Mouse (Mus musculus): ENCODE measurements around the gene Ptprc. TPM values are rescaled to one million over a fixed set of nuclear protein-coding genes. Genes with fewer than 3 reads are reported as not detected.

Ptprc gene
- polyA plus RNA-seq, 1 experiment, result 1.1 TPM

DNA sequence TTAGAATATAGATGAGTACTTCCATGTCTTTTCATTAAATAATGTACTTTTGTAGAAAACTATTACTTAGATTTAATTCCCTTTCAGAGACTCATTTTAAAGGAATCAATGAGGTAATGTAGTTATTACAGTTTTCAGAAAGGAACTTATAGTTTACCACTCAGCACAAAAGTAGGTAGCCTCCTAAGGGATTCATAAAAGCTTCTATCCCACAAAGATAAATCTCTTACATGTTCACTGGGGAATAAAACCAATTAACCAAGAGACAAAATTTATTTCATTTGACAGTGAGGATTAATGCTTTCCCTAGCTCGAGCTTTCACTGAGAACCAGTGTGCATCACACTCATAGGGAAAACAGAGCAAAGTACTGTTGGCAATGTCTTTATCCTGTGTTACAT is 82.3 kb downstream of the Ptprc start:
- Histone ChIP-seq H3K4me3 (replicated peaks; ENCODE audit: insufficient read depth, low read depth, low read length) (no peak overlapping the region), H3K27ac (ENCODE audit: insufficient read depth, low read length) (no peak overlapping the region), H3K27me3 (ENCODE audit: control insufficient read depth, insufficient read depth, low read length) (no peaks in the 10 kb centered on the region), H3K4me1 (ENCODE audit: control insufficient read depth, insufficient read depth, low read length) (no peaks in the 10 kb centered on the region)
- 63% methylated on average over 1 of the region's 1 CpGs for WGBS
- no peak for DNase-seq
- no peak for TF ChIP-seq POLR2A (IDR thresholded peaks at IDR 0.05; ENCODE audit: borderline replicate concordance, insufficient read depth, low read length)
- no peak for TF ChIP-seq CTCF (IDR thresholded peaks at IDR 0.05; ENCODE audit: borderline replicate concordance, insufficient read depth, low read depth, low read length)

DNA sequence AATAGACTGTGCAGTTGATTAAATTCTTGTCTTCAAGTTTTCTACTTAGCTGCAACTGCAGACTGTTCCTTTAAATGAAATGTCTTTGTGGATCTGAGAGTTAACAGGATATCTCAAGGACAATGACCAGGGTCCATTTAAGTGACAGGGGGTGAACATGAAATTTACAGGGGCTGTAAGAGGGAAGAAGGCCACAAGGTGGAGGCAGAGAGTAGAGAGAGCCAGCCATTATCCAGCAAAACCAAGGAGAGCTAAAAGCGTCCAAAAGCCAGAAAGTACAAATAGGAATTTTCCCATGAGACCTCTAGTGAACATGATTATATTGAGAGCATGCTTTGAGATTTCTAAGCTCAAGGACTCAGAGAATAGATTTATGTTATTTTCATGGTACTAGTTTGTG is 89.7 kb downstream of the Ptprc start:
- no peaks in the 10 kb centered on the region for H3K27me3 ChIP-seq (ENCODE audit: control insufficient read depth, insufficient read depth, low read length)
- no peak overlapping the region for H3K27ac ChIP-seq (ENCODE audit: insufficient read depth, low read length)
- no peaks in the 10 kb centered on the region for H3K4me1 ChIP-seq (ENCODE audit: control insufficient read depth, insufficient read depth, low read length)
- DNase-seq, result no peak
- 25% methylated on average over 1 of the region's 1 CpGs for WGBS
- TF ChIP-seq POLR2A (IDR thresholded peaks at IDR 0.05; ENCODE audit: borderline replicate concordance, insufficient read depth, low read length), result no peak
- TF ChIP-seq CTCF (IDR thresholded peaks at IDR 0.05; ENCODE audit: borderline replicate concordance, insufficient read depth, low read depth, low read length), result peak; percentile 20; the same call in 1 of the 2 replicates
- H3K4me3 ChIP-seq (replicated peaks; ENCODE audit: insufficient read depth, low read depth, low read length), result no peak overlapping the region

DNA sequence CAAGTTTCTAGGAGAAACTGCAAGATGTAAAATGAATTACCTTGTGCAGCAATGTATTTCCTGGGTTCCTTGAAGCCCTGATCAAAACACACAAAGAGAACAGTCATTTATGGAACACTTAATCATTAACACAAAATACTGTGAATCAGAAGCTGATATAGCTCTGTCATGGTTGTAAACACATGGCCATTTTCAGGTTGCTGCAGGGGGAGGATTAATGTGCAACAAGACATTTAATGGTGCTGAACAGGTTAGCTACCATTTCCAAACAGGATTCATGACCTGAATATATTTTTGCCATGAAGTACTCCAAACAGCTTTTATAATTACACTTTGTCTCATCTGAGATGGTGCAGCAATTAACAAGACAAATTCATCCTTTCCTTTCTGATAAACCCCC is 91.8 kb downstream of the Ptprc start:
- H3K4me3 ChIP-seq (replicated peaks; ENCODE audit: insufficient read depth, low read depth, low read length), result no peak overlapping the region
- TF ChIP-seq CTCF (IDR thresholded peaks at IDR 0.05; ENCODE audit: borderline replicate concordance, insufficient read depth, low read depth, low read length) (no peak), POLR2A (IDR thresholded peaks at IDR 0.05; ENCODE audit: borderline replicate concordance, insufficient read depth, low read length) (no peak)
- no peaks in the 10 kb centered on the region for H3K27me3 ChIP-seq (ENCODE audit: control insufficient read depth, insufficient read depth, low read length)
- no peaks in the 10 kb centered on the region for H3K4me1 ChIP-seq (ENCODE audit: control insufficient read depth, insufficient read depth, low read length)
- no peak overlapping the region for H3K27ac ChIP-seq (ENCODE audit: insufficient read depth, low read length)
- no peak for DNase-seq

DNA sequence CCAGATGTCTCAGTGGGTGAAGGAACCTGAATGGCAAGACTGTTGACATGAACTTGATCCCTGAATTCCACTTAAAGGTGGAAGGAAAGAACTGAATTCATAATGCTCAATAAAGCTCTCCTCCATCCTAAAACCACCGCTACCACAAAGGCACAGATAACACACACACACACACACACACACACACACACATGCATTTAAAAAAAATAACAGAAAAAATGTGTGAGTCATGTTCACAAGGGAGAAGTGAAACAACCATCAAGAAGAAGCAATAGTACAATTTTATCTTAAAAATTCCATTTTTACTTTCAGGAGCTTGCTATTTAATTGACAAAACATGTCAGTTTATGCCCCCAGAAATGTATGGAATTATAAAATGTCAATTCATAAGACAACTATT is 95.2 kb downstream of the Ptprc start:
- 100% methylated on average over 1 of the region's 1 CpGs for WGBS
- H3K27ac ChIP-seq (ENCODE audit: insufficient read depth, low read length), result no peak overlapping the region
- no peaks in the 10 kb centered on the region for H3K27me3 ChIP-seq (ENCODE audit: control insufficient read depth, insufficient read depth, low read length)
- DNase-seq, result no peak
- no peaks in the 10 kb centered on the region for H3K4me1 ChIP-seq (ENCODE audit: control insufficient read depth, insufficient read depth, low read length)
- TF ChIP-seq POLR2A (IDR thresholded peaks at IDR 0.05; ENCODE audit: borderline replicate concordance, insufficient read depth, low read length) (no peak), CTCF (IDR thresholded peaks at IDR 0.05; ENCODE audit: borderline replicate concordance, insufficient read depth, low read depth, low read length) (no peak)
- no peak overlapping the region for H3K4me3 ChIP-seq (replicated peaks; ENCODE audit: insufficient read depth, low read depth, low read length)

DNA sequence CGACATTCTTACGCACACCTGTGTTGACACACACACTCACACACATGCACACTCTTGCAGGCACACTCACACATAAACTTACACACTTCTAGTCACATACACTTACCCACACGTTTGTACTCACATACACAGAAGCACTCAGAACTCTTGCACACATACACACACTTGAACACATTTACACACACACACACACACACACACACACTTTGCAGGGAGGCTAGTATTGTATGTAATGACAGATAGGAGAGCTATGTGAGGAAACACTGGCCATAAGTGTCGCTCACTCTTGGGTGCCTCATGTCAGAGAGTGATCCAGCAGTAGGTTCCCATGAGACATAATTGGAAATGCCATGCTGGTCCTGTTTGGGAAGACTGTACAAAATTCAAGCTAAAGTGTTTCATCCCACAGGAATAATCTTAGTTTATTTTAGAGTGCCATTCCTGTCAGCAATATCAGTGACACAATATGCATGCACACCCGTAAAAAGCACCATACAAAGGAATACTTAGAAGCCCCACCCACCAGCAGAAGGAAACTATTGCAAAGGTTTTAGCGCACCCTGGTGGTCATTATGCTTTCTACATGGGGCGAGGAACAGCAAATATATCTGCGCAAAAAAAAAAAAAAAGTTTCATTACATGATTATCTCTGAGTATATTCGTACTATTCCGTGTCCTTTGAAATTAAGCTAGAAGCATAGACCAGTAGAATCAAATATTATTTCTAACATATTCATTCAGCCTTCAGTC is 131.1 kb downstream of the Ptprc start:
- Histone ChIP-seq H3K4me3 (replicated peaks; ENCODE audit: insufficient read depth, low read depth, low read length) (no peak overlapping the region), H3K27ac (ENCODE audit: insufficient read depth, low read length) (no peak overlapping the region), H3K27me3 (ENCODE audit: control insufficient read depth, insufficient read depth, low read length) (no peaks in the 10 kb centered on the region), H3K4me1 (ENCODE audit: control insufficient read depth, insufficient read depth, low read length) (no peaks in the 10 kb centered on the region)
- WGBS, result 35% methylated on average over 10 of the region's 10 CpGs
- DNase-seq, result peak; percentile 73 to 75
- TF ChIP-seq POLR2A (IDR thresholded peaks at IDR 0.05; ENCODE audit: borderline replicate concordance, insufficient read depth, low read length) (no peak), CTCF (IDR thresholded peaks at IDR 0.05; ENCODE audit: borderline replicate concordance, insufficient read depth, low read depth, low read length) (peak; percentile 66; the same call in 1 of the 2 replicates)

DNA sequence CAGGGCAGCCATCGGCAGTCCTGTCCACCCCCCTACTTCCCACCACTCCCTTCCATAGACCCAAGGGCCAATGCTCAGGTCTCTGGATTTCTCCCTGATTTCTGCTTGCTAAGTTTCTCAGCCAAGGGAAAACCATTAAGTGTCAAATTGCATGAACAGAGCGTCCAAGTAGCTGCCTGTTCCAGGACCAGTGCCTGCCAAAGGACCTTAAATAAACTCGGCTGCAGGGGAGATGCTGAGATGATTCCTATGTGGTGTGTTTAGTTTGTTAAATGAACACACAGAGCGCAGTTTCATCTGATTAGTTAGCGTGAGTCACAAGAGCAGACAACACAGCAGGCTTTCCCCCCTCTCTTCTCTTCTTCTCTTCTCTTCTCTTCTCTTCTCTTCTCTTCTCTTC is 135.0 kb downstream of the Ptprc start:
- no peak for DNase-seq
- no peaks in the 10 kb centered on the region for H3K27me3 ChIP-seq (ENCODE audit: control insufficient read depth, insufficient read depth, low read length)
- H3K4me1 ChIP-seq (ENCODE audit: control insufficient read depth, insufficient read depth, low read length), result no peaks in the 10 kb centered on the region
- no peak overlapping the region for H3K4me3 ChIP-seq (replicated peaks; ENCODE audit: insufficient read depth, low read depth, low read length)
- no peak overlapping the region for H3K27ac ChIP-seq (ENCODE audit: insufficient read depth, low read length)
- WGBS, result 30% methylated on average over 5 of the region's 5 CpGs
- TF ChIP-seq CTCF (IDR thresholded peaks at IDR 0.05; ENCODE audit: borderline replicate concordance, insufficient read depth, low read depth, low read length), result no peak
- TF ChIP-seq POLR2A (IDR thresholded peaks at IDR 0.05; ENCODE audit: borderline replicate concordance, insufficient read depth, low read length), result no peak

DNA sequence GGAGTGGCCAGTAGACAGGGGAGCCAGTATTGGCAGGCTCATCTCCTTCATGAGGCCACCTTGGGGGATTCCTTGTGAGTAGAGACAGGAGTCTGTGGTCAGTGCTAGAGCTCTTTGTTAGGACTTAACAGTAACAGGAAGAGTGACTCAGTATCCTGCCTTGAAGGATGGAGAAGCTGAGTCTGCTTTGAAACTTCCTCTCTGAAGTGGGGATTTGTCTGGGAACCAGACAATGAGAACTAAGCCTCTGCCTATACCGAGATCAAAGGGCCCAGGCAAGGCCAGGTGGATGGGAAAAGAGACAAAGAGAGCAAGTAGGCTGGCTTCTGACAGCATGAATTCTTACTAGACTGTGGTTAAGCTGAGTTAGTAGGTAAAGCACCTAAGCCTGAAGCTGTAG is 136.3 kb downstream of the Ptprc start:
- DNase-seq, result no peak
- no peak overlapping the region for H3K4me3 ChIP-seq (replicated peaks; ENCODE audit: insufficient read depth, low read depth, low read length)
- H3K27ac ChIP-seq (ENCODE audit: insufficient read depth, low read length), result no peak overlapping the region
- WGBS, result 82% methylated on average over 1 of the region's 1 CpGs
- TF ChIP-seq POLR2A (IDR thresholded peaks at IDR 0.05; ENCODE audit: borderline replicate concordance, insufficient read depth, low read length) (no peak), CTCF (IDR thresholded peaks at IDR 0.05; ENCODE audit: borderline replicate concordance, insufficient read depth, low read depth, low read length) (no peak)
- no peaks in the 10 kb centered on the region for H3K4me1 ChIP-seq (ENCODE audit: control insufficient read depth, insufficient read depth, low read length)
- H3K27me3 ChIP-seq (ENCODE audit: control insufficient read depth, insufficient read depth, low read length), result no peaks in the 10 kb centered on the region

DNA sequence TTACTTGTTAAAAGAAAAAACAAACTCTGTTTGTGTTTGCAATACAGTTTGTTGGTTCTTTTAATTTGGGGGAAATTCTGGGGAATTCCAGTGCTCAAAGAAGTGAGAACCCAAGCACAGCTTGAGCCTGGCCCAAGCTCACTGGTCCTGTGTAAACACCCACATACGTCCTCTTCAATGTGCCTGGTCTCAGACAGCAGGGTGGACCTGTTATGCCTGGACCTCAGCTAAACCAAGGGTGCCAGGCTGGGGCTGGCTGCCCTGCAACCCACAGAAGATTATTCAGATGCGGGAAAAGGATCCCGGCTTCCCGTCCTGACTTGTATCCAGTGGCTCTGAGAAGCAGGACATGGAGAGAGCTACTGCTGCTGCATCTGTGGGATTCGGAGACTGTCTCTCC is 138.0 kb downstream of the Ptprc start:
- 71% methylated on average over 5 of the region's 5 CpGs for WGBS
- Histone ChIP-seq H3K4me3 (replicated peaks; ENCODE audit: insufficient read depth, low read depth, low read length) (no peak overlapping the region), H3K27me3 (ENCODE audit: control insufficient read depth, insufficient read depth, low read length) (no peaks in the 10 kb centered on the region), H3K27ac (ENCODE audit: insufficient read depth, low read length) (no peak overlapping the region), H3K4me1 (ENCODE audit: control insufficient read depth, insufficient read depth, low read length) (no peaks in the 10 kb centered on the region)
- no peak for DNase-seq
- TF ChIP-seq CTCF (IDR thresholded peaks at IDR 0.05; ENCODE audit: borderline replicate concordance, insufficient read depth, low read depth, low read length) (no peak), POLR2A (IDR thresholded peaks at IDR 0.05; ENCODE audit: borderline replicate concordance, insufficient read depth, low read length) (no peak)
